Comparison of ENCODE assay signal across 21 mouse cellular contexts in genomic region chr3:135687965-135688364, GRCm38 (mm10). TPM values are rescaled to one million over a fixed set of nuclear protein-coding genes. Genes with fewer than 3 reads are reported as not detected.
A peak's percentile ranks its signal among the peaks of the same experiment; 100 is the strongest.
DNase-seq lines count a peak whose midpoint lies in the region; ATAC-seq and TF ChIP-seq lines count a peak whose summit lies in the region.
"Had no signal": no experiment of that assay in that cellular context is flagged by ENCODE, and none has a peak within 500 bp of the region (broad histone marks: within the 10 kb centered on the region; RNA-seq: fewer than 3 reads in every experiment).

No protein-coding gene starts in this region.

- no peak for TF ChIP-seq POLR2A in small intestine, adult 2 months (IDR thresholded peaks at IDR 0.05; ENCODE audit: low read depth, low read length)

- peak overlapping the region; percentile 100 for H3K27ac ChIP-seq in heart, embryonic 10.5 days
- H3K27ac ChIP-seq in heart, embryonic 16.5 days (ENCODE audit: low read length), result peak overlapping the region; percentile 73
- peak overlapping the region; percentile 20; the same call in 1 of the 2 replicates for H3K27ac ChIP-seq in small intestine, adult 2 months (ENCODE audit: insufficient read depth, low read depth, low read length)
- H3K27ac ChIP-seq in forebrain, embryonic 13.5 days, result no peak overlapping the region
- H3K27ac ChIP-seq: forebrain, embryonic 10.5 days; hindbrain, embryonic 13.5 days; liver, embryonic 15.5 days; lung, embryonic 15.5 days had no signal

- H3K36me3 ChIP-seq in heart, embryonic 10.5 days, result no peaks in the 10 kb centered on the region
- H3K36me3 ChIP-seq in heart, embryonic 16.5 days (ENCODE audit: control insufficient read depth, insufficient read depth), result no peaks in the 10 kb centered on the region
- no peaks in the 10 kb centered on the region for H3K36me3 ChIP-seq in megakaryocyte, embryonic 14.5 days (replicated peaks; ENCODE audit: low read length)
- H3K36me3 ChIP-seq in small intestine, adult 2 months (ENCODE audit: control insufficient read depth, insufficient read depth, low read length), result 0 out of 2 replicates have a peak, but pooled peaks cover 1% of the 10 kb centered on the region
- peaks cover 6% of the 10 kb centered on the region; the same call in 1 of the 2 replicates for H3K36me3 ChIP-seq in forebrain, embryonic 13.5 days (ENCODE audit: poor library complexity, severe bottlenecking)
- H3K36me3 ChIP-seq: hindbrain, embryonic 13.5 days; liver, embryonic 15.5 days; lung, embryonic 15.5 days had no signal

- intact Hi-C loops in heart, postnatal 14 days (cut with DNase I), result loop anchor here (2.0 kb wide), 1 partner anchor 17 kb away; no protein-coding TSS in a partner anchor
- intact Hi-C loops in heart, postnatal 10 days (cut with DNase I), result no loop called here

- peak overlapping the region; percentile 100 for H3K9ac ChIP-seq in heart, embryonic 16.5 days (ENCODE audit: low read length)
- no peak overlapping the region for H3K9ac ChIP-seq in forebrain, embryonic 13.5 days
- H3K9ac ChIP-seq: forebrain, postnatal 0 days; hindbrain, embryonic 13.5 days; liver, embryonic 15.5 days; lung, embryonic 15.5 days had no signal

- DNase-seq in heart, embryonic 10.5 days (ENCODE audit: low spot score), result no peak
- no peak for DNase-seq in heart, postnatal 14 days
- no peak for DNase-seq in heart, postnatal 10 days
- DNase-seq: adrenal gland, postnatal 10 days; forebrain, postnatal 0 days; gastrocnemius, postnatal 14 days; heart, adult 18-20 months; kidney, postnatal 36 days; lung, postnatal 36 days; thymus, adult 18-20 months; thymus, postnatal 36 days had no signal

- peak overlapping the region; percentile 77 for H3K4me2 ChIP-seq in heart, embryonic 16.5 days (ENCODE audit: low read depth, low read length)
- no peak overlapping the region for H3K4me2 ChIP-seq in forebrain, embryonic 13.5 days
- H3K4me2 ChIP-seq: hindbrain, embryonic 13.5 days; liver, embryonic 15.5 days; lung, embryonic 15.5 days had no signal

- no peaks in the 10 kb centered on the region for H3K9me3 ChIP-seq in heart, embryonic 10.5 days
- no peaks in the 10 kb centered on the region for H3K9me3 ChIP-seq in heart, embryonic 16.5 days (replicated peaks; ENCODE audit: control insufficient read depth, low read length)
- no peaks in the 10 kb centered on the region for H3K9me3 ChIP-seq in megakaryocyte, embryonic 14.5 days
- H3K9me3 ChIP-seq in forebrain, embryonic 13.5 days (replicated peaks), result no peaks in the 10 kb centered on the region
- H3K9me3 ChIP-seq: hindbrain, embryonic 13.5 days; liver, embryonic 15.5 days; lung, embryonic 15.5 days had no signal

- 43% methylated on average over 9 of the region's 9 CpGs for WGBS in heart, embryonic 10.5 days
- WGBS in heart, embryonic 16.5 days, result 50% methylated on average over 9 of the region's 9 CpGs
- WGBS in small intestine, adult 2 months, result 39% methylated on average over 9 of the region's 9 CpGs
- 71% methylated on average over 9 of the region's 9 CpGs for WGBS in forebrain, embryonic 13.5 days

- 0 out of 2 replicates have a peak overlapping the region, but pooled peaks have one; percentile 27 for H3K4me3 ChIP-seq in heart, embryonic 10.5 days
- H3K4me3 ChIP-seq in heart, embryonic 16.5 days (ENCODE audit: low read length), result peak overlapping the region; percentile 15; the same call in 1 of the 2 replicates
- peak overlapping the region; percentile 34 for H3K4me3 ChIP-seq in megakaryocyte, embryonic 14.5 days (replicated peaks)
- H3K4me3 ChIP-seq in small intestine, adult 2 months (ENCODE audit: low read depth, low read length), result no peak overlapping the region
- no peak overlapping the region for H3K4me3 ChIP-seq in forebrain, embryonic 13.5 days
- H3K4me3 ChIP-seq: forebrain, embryonic 10.5 days; hindbrain, embryonic 13.5 days; liver, embryonic 15.5 days; lung, embryonic 15.5 days had no signal

- no peak for ATAC-seq in heart, embryonic 16.5 days (replicated peaks; ENCODE audit: extremely low read depth, insufficient read depth, low FRiP score)
- ATAC-seq in megakaryocyte, adult 5-6 weeks (ENCODE audit: poor library complexity, severe bottlenecking), result no peak
- ATAC-seq in forebrain, embryonic 13.5 days, result no peak
- ATAC-seq: forebrain, postnatal 0 days; midbrain, embryonic 16.5 days had no signal

- peaks cover 64% of the 10 kb centered on the region for H3K4me1 ChIP-seq in heart, embryonic 10.5 days
- H3K4me1 ChIP-seq in heart, embryonic 16.5 days (ENCODE audit: control insufficient read depth, insufficient read depth, low read length), result peaks cover 54% of the 10 kb centered on the region
- peaks cover 78% of the 10 kb centered on the region for H3K4me1 ChIP-seq in megakaryocyte, embryonic 14.5 days
- peaks cover 18% of the 10 kb centered on the region; the same call in 1 of the 2 replicates for H3K4me1 ChIP-seq in small intestine, adult 2 months (ENCODE audit: control insufficient read depth, insufficient read depth, insufficient read length, low read length)
- peaks cover 31% of the 10 kb centered on the region for H3K4me1 ChIP-seq in forebrain, embryonic 13.5 days

- TF ChIP-seq CTCF in small intestine, adult 2 months (IDR thresholded peaks at IDR 0.05; ENCODE audit: extremely low read depth, insufficient read length, insufficient replicate concordance, low read depth, low read length), result no peak

- H3K27me3 ChIP-seq in heart, embryonic 10.5 days (ENCODE audit: insufficient read depth, poor library complexity, severe bottlenecking), result no peaks in the 10 kb centered on the region
- H3K27me3 ChIP-seq in heart, embryonic 16.5 days (ENCODE audit: control insufficient read depth, insufficient read depth, low read length), result no peaks in the 10 kb centered on the region
- H3K27me3 ChIP-seq in megakaryocyte, embryonic 14.5 days (replicated peaks), result no peaks in the 10 kb centered on the region
- no peaks in the 10 kb centered on the region for H3K27me3 ChIP-seq in small intestine, adult 2 months (ENCODE audit: control insufficient read depth, insufficient read depth, low read length)
- no peaks in the 10 kb centered on the region for H3K27me3 ChIP-seq in forebrain, embryonic 13.5 days
- H3K27me3 ChIP-seq: hindbrain, embryonic 13.5 days; lung, embryonic 15.5 days had no signal

RNA-seq across cellular contexts. Expression of gene Nfkb1, which starts 3.4 kb away (rescaled TPM):
- 13.2 and 16.0 TPM in 2 replicates for polyA plus RNA-seq in heart, embryonic 10.5 days (2016; fragmentation: Nextera tagmentation; extraction: Ambion mirVana)
- total RNA-seq in heart, postnatal 14 days (2021), result 10 to 100 TPM; 44.1 to 45.4 TPM
- polyA plus RNA-seq in heart, embryonic 16.5 days (2015; fragmentation: Nextera tagmentation; extraction: Ambion mirVana), result 21.7 and 24.0 TPM in 2 replicates
- total RNA-seq in heart, postnatal 10 days (2021), result 10 to 100 TPM; 49.5 to 52.2 TPM
- polyA plus RNA-seq in megakaryocyte, embryonic 14.5 days (2012; ENCODE audit: insufficient read depth, low replicate concordance), result 20.8 and 39.8 TPM in 2 replicates
- total RNA-seq in megakaryocyte, adult 5-6 weeks (2015), result 104 and 105 TPM in 2 replicates
- 181 and 183 TPM in 2 replicates for total RNA-seq in megakaryocyte, adult 5-6 weeks (2017)
- polyA plus RNA-seq in small intestine, adult 2 months (2012; rRNA removed), result 34.9 and 94.2 TPM in 2 replicates
- 8.0 and 8.3 TPM in 2 replicates for polyA plus RNA-seq in forebrain, embryonic 13.5 days (2015; fragmentation: Nextera tagmentation; extraction: Ambion mirVana)

Comparison
In these comparisons a context has a peak if more than half of its experiments do, and no peak if none do; other contexts are left out.
1. H3K4me3 ChIP-seq: peak in heart, embryonic 10.5 days (single experiment), heart, embryonic 16.5 days (single experiment) and megakaryocyte, embryonic 14.5 days (single experiment); none in small intestine, adult 2 months (single experiment) and forebrain, embryonic 13.5 days (single experiment).